Mouse (Mus musculus) midbrain, embryonic 14.5 days (tissue): ENCODE measurements around the gene Atp8b5. TPM values are rescaled to one million over a fixed set of nuclear protein-coding genes. Genes with fewer than 3 reads are reported as not detected.

Experiments used
- ATAC-seq: fragments of 200-750 bp; cut with Nextera tagmentation; 2 replicates; pipeline ENCODE4 v1.8.0; 2017; ENCODE audit warnings: moderate number of reproducible peaks, moderate library complexity; ENCODE audit not compliant: low FRiP score, low TSS enrichment
- DNase-seq: peaks from one replicate; pipeline ENCODE4 v3.0.0-alpha.2; 2015
- H3K27ac ChIP-seq: fragments of 300-500 bp; sonication (generic); replicated peaks from 2 replicates; pipeline ENCODE4 v1.5.1; 2014; ENCODE audit warnings: mild to moderate bottlenecking, low read depth, low read length, moderate library complexity
- H3K27me3 ChIP-seq: fragments of 300-500 bp; sonication (generic); 2 replicates; pipeline ENCODE4 v1.6.1; 2014; ENCODE audit warnings: low read length, control low read depth, mixed read lengths; ENCODE audit not compliant: control insufficient read depth, insufficient read depth
- H3K36me3 ChIP-seq: fragments of 300-500 bp; sonication (generic); 2 replicates; pipeline ENCODE4 v1.6.1; 2014; ENCODE audit warnings: low read length, control low read depth; ENCODE audit not compliant: control insufficient read depth, insufficient read depth
- H3K4me1 ChIP-seq: fragments of 300-500 bp; sonication (generic); 2 replicates; pipeline ENCODE4 v1.6.1; 2014; ENCODE audit warnings: mild to moderate bottlenecking, antibody characterized with exemption, low read length, control low read depth; ENCODE audit not compliant: control insufficient read depth, insufficient read depth
- H3K4me2 ChIP-seq: fragments of 300-500 bp; sonication (generic); 2 replicates; pipeline ENCODE4 v1.6.1; 2014; ENCODE audit warnings: mild to moderate bottlenecking, low read length, moderate library complexity
- H3K4me3 ChIP-seq: fragments of 300-500 bp; sonication (generic); replicated peaks from 2 replicates; pipeline ENCODE4 v1.5.1; 2014; ENCODE audit warnings: low read depth, low read length
- H3K9ac ChIP-seq: fragments of 300-500 bp; sonication (generic); replicated peaks from 2 replicates; pipeline ENCODE4 v1.6.1; 2014; ENCODE audit warnings: mild to moderate bottlenecking, low read length, moderate library complexity
- H3K9me3 ChIP-seq: fragments of 300-500 bp; sonication (generic); 2 replicates; pipeline ENCODE4 v1.6.1; 2016; ENCODE audit warnings: low read length, control low read depth, mixed read lengths; ENCODE audit not compliant: control insufficient read depth
- WGBS: fragments of 180-500 bp; shearing (Covaris S2); extraction: QIAGEN DNeasy Blood & Tissue Kit; methylation state at CpG from one replicate; pipeline ENCODE4 v1.1.7; 2014; 5-methylcytosine and 5-hydroxymethylcytosine counted together
- polyA plus RNA-seq: library from polyadenylated mRNA; unstranded; fragments of >200 nt; fragmentation: Nextera tagmentation; extraction: Ambion mirVana; gene quantifications from 2 replicates; pipeline ENCODE4 v1.2.1, GENCODE M21; 2014

The Atp8b5 gene
- polyA plus RNA-seq, 1 experiment from 2014 or later: 0.57 TPM

DNA sequence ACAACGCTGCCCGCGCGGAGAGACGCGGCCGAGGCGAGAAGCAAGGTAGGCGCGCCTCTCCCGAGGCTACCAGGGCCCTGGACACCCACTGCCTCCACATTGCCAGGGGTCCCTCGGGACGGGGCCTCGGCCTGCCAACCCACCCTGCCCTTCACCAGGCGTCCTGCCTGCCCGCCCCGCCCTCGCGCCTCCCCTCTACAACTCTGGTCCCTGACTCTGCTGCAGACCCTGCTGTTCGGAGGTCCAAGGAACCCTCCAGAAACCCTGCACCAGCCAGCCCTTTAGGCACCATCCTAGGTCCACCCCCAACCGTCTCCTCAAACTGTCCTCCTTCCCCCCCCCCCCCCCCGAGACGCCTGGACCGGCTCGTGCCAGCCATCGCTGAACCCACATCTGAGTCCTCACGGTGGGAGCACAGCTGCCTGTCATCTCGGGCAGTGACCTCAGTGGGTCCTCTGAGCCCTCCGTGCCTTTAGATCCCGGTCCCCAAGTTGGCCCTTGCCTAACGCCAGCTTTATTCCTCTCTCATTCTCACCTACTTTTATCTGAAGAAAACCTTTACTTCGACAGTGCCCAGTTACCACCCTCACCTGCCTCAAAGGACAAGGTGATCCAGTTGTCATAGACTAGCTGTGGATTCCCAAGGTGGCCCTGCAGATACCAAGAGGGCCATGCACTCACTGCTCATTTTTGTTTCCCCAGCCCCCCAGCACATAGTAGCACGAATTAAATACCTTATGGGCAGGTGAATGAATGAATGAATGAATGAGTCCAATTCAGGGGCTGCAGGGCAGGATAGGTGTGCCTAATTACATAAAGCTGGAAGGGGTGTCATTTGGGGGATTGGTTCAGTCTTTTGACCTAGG, 115.4 kb downstream of the Atp8b5 start:
- Histone ChIP-seq H3K4me3 (peak overlapping the region; percentile 70), H3K4me1 (peaks cover 10% of the 10 kb centered on the region), H3K27me3 (no peaks in the 10 kb centered on the region), H3K9me3 (no peaks in the 10 kb centered on the region), H3K4me2 (peak overlapping the region; percentile 87), H3K9ac (peak overlapping the region; percentile 83), H3K27ac (peak overlapping the region; percentile 77), H3K36me3 (no peaks in the 10 kb centered on the region)
- 5% methylated on average over 29 of the region's 33 CpGs for WGBS
- ATAC-seq: peak; percentile 79
- DNase-seq: no peak

DNA sequence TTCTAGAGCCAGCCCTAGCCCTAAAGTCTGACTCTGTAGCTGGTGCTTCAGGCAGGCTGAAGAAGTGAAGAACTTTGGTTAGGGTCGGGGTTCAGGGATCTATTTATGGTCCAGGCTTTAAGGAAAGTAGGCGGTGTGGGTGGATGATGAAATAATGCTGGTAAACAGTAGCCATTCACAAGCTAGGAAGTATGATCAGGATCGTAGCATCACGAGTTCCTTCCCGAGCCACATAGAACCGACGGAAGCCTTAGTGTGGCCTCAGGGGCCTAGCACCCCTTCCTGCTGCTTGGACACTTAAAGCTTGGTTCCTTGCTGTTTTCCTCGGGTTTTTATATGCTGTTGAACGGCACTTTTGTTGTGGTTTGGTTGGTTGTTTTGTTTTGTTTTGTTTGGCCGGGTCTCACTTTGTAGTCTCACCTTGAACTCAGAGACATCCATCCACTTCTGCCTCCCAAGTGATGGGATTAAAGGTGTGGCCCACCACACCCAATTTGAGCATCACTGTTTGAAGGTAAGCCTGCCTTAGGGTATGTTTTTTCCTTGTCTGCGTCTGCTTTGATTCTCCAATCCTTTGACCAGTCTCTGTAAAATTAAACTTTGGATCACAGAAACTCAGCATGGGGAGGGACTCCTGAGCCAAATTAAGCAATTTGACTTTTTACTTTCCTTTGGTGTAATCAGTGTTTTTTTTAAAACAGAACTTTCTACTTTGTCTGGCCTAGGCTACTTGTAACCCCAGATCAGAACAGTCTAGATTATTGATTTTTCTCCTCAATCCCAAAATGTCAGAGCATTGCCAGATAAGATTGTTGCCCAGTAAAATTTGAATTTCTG, 116.5 kb downstream of the Atp8b5 start:
- Histone ChIP-seq H3K36me3 (no peaks in the 10 kb centered on the region), H3K9ac (no peak overlapping the region; the same call in 1 of the 2 replicates), H3K4me1 (peaks cover 10% of the 10 kb centered on the region), H3K4me2 (peak overlapping the region; percentile 87), H3K9me3 (no peaks in the 10 kb centered on the region), H3K27ac (no peak overlapping the region), H3K4me3 (peak overlapping the region; percentile 70; the same call in 1 of the 2 replicates), H3K27me3 (no peaks in the 10 kb centered on the region)
- no peak for DNase-seq
- 76% methylated on average over 11 of the region's 11 CpGs for WGBS
- ATAC-seq: no peak

DNA sequence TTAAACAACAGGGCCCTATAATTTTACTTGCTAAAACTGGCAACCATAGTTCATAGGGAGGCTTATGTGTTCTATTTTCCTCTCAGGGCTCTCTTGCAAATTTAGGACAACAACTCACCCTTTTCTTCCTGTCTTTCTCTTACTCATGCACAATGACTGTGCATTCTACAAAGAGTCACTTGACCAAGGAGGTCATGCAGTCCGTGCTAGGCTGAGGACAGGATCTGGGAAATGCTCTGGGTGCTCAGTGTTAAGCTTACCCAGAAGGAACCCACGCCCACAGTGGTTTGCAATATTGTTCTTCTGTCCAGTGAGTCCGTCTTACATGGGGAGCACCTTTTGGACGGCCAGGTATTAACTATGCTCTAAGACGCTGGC, 117.1 kb downstream of the Atp8b5 start:
- H3K36me3 ChIP-seq: no peaks in the 10 kb centered on the region
- H3K4me2 ChIP-seq: no peak overlapping the region

DNA sequence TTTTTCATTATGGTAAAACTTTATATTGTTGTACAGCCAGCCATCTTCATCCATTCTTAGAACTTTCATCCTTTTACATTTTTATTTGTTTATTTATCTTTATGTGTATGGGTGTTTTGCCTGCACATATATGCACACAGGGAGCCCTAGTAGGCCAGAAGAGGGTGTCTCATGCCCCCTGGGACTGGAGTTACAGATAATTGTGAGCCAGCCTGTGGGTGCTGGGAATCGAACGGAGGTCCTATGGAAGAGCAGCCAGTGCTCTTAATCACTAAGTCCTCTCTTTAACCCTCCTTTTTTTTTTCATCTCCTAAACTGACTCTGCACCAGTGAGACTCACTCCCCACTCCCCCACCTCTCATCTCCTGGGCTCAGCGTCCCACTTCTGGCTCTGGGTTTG, 117.6 kb downstream of the Atp8b5 start:
- Histone ChIP-seq H3K27ac (no peak overlapping the region), H3K9me3 (no peaks in the 10 kb centered on the region), H3K4me3 (no peak overlapping the region), H3K4me2 (no peak overlapping the region), H3K27me3 (no peaks in the 10 kb centered on the region), H3K4me1 (peaks cover 10% of the 10 kb centered on the region), H3K9ac (no peak overlapping the region), H3K36me3 (no peaks in the 10 kb centered on the region)
- ATAC-seq: no peak
- no peak for DNase-seq
- WGBS: 94% methylated on average over 3 of the region's 3 CpGs

More for the DNA sequence above, 117.1 kb downstream of the Atp8b5 start:
- Histone ChIP-seq H3K9ac (no peak overlapping the region), H3K27ac (no peak overlapping the region), H3K4me1 (peaks cover 10% of the 10 kb centered on the region), H3K27me3 (no peaks in the 10 kb centered on the region), H3K4me3 (no peak overlapping the region), H3K9me3 (no peaks in the 10 kb centered on the region)
- WGBS: 91% methylated on average over 5 of the region's 5 CpGs
- no peak for ATAC-seq
- no peak for DNase-seq

DNA sequence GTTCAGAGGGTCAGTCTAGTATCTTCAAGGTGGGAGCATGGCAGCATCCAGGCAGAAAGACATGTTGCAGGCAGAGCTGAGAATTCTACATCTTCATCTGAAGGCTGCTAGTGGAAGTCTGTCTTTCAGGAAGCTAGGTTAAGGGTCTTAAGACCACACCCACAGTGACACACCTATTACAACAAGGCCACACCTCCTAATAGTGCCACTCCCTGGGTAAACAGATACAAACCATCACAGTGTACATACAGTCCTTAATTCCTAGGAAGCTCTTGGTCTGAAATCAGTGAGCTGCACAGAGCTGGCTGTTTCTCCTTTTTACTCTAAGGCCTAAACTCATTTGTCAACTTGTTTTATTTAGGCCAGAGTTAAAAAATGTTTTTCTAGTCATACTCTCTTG, 120.0 kb downstream of the Atp8b5 start:
- no peaks in the 10 kb centered on the region for H3K9me3 ChIP-seq
- H3K27me3 ChIP-seq: no peaks in the 10 kb centered on the region
- H3K36me3 ChIP-seq: no peaks in the 10 kb centered on the region
- ATAC-seq: no peak
- H3K4me1 ChIP-seq: peaks cover 3% of the 10 kb centered on the region; the same call in 1 of the 2 replicates
- no peak overlapping the region for H3K4me3 ChIP-seq
- no peak for DNase-seq
- no peak overlapping the region for H3K9ac ChIP-seq
- no peak overlapping the region for H3K4me2 ChIP-seq
- no peak overlapping the region for H3K27ac ChIP-seq

DNA sequence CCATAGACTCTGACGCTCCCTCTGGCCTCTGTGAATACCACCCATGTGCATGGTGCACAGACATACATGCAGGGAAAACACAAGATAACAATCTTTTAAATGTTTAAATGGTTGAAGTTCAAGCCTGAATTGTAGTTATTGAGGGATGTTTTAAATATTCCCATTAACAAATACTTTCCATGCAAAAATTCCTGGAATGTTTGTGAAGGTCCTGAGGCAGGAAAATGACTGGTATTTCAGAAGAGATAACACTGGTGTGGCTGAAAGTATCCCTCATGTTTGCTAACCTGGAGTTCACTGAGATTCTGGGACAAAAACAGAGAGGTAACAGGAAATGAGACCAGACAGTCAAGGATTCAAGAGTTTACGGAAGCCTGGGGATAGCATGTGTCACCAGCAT, 122.4 kb downstream of the Atp8b5 start:
- ATAC-seq (no peak), DNase-seq (no peak)
- no peaks in the 10 kb centered on the region for H3K27me3 ChIP-seq
- H3K4me2 ChIP-seq: no peak overlapping the region
- no peaks in the 10 kb centered on the region for H3K9me3 ChIP-seq
- no peaks in the 10 kb centered on the region for H3K4me1 ChIP-seq
- no peak overlapping the region for H3K9ac ChIP-seq
- no peak overlapping the region for H3K27ac ChIP-seq
- no peaks in the 10 kb centered on the region; the same call in 1 of the 2 replicates for H3K36me3 ChIP-seq
- WGBS: 95% methylated on average over 2 of the region's 2 CpGs
- no peak overlapping the region for H3K4me3 ChIP-seq

DNA sequence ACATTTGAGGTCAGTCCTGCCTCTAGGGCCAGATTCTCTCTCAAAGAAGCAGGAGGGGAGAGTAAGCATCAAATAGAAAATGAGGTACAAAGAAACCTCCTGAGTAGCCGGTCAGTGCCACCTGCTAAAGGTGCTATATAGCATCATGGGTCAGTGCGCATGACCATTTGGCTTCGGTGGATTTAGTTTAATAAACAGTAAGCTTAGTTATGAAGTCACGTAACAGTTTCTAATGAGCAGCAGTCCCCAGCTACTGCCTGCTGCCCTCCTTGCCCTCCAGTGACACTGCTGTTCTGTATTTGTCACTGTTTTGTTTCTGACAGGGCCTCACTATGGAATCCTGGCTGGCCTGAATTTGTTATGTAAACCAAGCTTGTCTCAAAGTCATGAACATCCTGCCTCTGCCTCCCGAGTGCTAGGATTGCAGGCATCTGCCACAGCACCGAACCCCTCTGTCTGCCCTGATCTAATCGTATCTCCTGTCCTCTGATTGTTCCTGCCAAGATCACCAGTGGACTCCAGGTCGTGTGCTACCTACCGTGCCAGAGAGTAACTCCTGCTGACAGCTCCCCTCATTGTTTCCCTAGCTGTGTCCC, 123.0 kb downstream of the Atp8b5 start:
- no peak for DNase-seq
- WGBS: 69% methylated on average over 9 of the region's 9 CpGs
- no peaks in the 10 kb centered on the region; the same call in 1 of the 2 replicates for H3K36me3 ChIP-seq
- no peak overlapping the region for H3K27ac ChIP-seq
- no peak for ATAC-seq
- no peak overlapping the region for H3K4me2 ChIP-seq
- H3K4me1 ChIP-seq: no peaks in the 10 kb centered on the region
- no peaks in the 10 kb centered on the region for H3K27me3 ChIP-seq
- H3K4me3 ChIP-seq: no peak overlapping the region
- no peak overlapping the region for H3K9ac ChIP-seq
- no peaks in the 10 kb centered on the region for H3K9me3 ChIP-seq

DNA sequence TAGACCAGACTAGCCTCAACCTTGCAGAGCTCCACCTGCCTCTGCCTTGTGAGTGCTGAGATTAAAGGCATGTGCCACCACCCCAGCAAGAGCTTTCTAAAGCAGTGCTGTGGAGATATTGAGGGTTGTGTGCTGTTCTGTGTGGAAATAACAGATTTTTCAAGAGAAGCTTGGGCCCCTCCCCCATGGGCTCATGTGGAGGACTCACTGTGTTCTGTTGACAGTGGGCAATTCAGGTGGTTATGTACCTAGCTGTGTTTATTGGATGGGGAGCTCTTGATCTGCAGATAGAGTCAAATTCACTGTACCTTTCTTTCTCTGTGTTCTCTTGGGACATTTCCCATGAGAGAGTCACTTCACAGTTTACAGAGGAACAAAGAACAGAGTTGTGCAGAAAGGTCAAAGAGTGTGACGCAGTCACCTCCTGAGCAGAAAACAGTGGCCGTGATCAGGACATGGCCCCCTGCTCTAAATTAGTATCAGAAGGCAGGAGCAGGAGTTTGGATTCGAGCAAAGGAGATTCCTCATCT, 124.6 kb downstream of the Atp8b5 start:
- H3K9ac ChIP-seq: no peak overlapping the region
- no peaks in the 10 kb centered on the region for H3K27me3 ChIP-seq
- H3K27ac ChIP-seq: no peak overlapping the region
- H3K4me3 ChIP-seq: no peak overlapping the region
- H3K4me2 ChIP-seq: no peak overlapping the region
- no peaks in the 10 kb centered on the region for H3K9me3 ChIP-seq
- no peak for DNase-seq
- no peaks in the 10 kb centered on the region; the same call in 1 of the 2 replicates for H3K36me3 ChIP-seq
- 85% methylated on average over 3 of the region's 3 CpGs for WGBS
- H3K4me1 ChIP-seq: no peaks in the 10 kb centered on the region
- no peak for ATAC-seq
